Mouse (Mus musculus): ENCODE results near the gene AA467197. TPM values are rescaled to one million over a fixed set of nuclear protein-coding genes. Genes with fewer than 3 reads are reported as not detected.
A peak's percentile ranks its signal among the peaks of the same experiment; 100 is the strongest.

The AA467197 gene
- polyA plus RNA-seq, 1 experiment from 2014 or later = 0.53 TPM

DNA sequence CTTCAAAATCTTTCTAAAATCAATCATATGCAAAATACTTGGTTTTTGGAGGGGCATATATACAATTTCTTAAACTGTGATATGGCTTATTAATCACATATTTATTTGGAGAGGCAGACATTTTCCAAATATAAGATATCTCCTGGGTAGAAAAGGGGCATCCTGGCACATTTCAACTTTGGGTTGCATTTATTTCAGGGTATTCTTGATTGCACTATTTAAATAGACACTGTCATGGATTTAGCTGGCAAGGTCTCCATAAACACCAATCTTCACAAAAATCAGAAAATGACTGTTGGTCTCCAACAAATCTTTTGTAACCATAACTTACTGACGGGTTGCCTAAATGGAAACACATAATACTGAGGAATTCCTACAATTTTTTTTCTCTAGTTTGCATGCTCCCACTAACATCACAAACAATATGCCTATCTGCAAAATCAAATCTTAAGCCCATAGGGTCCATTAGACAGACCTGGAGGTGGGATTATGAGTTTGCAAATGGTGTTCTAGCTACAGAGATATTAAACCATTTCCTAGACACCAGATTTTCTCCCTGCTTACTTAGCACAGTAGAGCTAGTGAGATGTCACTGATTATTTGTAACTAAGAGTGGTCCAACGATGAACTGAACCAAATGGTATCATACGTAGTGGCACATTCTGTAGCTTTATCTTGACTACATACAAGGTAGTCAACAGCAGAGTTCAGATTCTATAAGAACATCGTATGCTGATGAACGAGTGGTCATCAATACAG is 44.8 kb downstream of the AA467197 start:
- 90% methylated on average over 5 of the region's 5 CpGs for WGBS
- Histone ChIP-seq H3K4me1 (replicated peaks) (no peaks in the 10 kb centered on the region), H3K9ac (no peak overlapping the region), H3K4me2 (no peak overlapping the region), H3K4me3 (no peak overlapping the region), H3K36me3 (peaks cover 8% of the 10 kb centered on the region), H3K27me3 (no peaks in the 10 kb centered on the region), H3K27ac (replicated peaks) (no peak overlapping the region), H3K9me3 (peaks cover 13% of the 10 kb centered on the region)
- ATAC-seq (ENCODE audit: low FRiP score, low read depth) = peak; percentile 42; the same call in 1 of the 2 replicates

DNA sequence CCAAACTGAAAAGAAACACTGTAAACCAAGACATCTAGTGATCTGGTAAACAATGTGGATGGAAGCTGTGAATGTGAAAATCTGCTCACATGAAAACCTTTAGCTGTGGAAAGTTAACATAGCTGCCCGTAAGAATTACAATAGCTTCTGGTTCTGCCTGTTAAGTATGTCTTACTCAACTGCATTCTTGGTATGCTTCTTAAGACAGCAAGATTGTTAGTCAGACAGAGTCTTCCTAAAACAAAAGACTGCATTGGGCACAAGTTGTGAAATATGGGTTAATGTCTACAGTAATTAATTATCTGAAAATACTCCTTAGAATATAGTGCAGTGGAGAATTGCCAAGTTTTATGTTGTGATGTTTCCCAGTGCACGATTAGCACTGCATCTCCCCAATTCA is 45.7 kb downstream of the AA467197 start:
- ATAC-seq (ENCODE audit: low FRiP score, low read depth) = no peak
- Histone ChIP-seq H3K9ac (no peak overlapping the region), H3K27ac (replicated peaks) (no peak overlapping the region), H3K4me1 (replicated peaks) (no peaks in the 10 kb centered on the region), H3K4me2 (no peak overlapping the region), H3K4me3 (no peak overlapping the region), H3K36me3 (peaks cover 8% of the 10 kb centered on the region), H3K9me3 (peaks cover 13% of the 10 kb centered on the region), H3K27me3 (no peaks in the 10 kb centered on the region)
- WGBS = 66% methylated on average over 2 of the region's 2 CpGs

DNA sequence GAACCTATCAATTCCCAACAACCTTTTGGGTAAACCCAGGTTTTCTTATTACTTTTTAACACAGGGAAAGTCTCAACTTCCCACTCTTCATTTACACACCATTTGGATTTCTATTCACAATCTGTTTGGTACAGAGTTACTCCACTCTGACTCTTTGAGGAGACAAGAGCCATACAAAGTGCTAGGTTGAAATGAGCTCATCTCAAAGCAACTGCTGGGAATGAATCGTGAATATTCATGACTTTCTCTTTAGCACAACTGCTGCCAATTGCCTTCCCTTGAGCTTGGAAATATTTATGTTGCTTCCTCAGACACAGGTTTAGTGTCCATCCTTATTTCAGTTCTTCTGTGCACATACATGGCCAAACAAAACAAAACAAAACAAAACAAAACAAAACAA is 46.9 kb downstream of the AA467197 start:
- no peak for ATAC-seq (ENCODE audit: low FRiP score, low read depth)
- 67% methylated on average over 1 of the region's 1 CpGs for WGBS

DNA sequence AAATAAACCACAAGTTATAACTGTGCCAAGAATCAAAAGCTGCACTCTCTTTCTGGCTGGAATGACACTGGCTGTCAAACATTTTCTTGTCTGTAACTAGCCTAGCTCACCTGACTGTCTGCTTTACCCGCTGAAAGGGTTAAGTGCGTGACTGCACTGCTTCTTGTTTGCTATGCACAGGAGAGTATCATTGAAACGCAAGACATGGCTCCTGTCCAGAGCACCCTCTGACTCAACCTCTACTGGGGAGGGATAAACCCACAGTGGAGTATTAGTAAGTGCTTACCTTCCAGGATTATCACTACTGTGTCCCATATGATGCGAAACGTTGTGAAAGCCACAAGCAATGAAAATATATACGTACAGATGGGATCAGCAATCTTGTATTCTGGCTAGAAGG is 49.9 kb downstream of the AA467197 start:
- ATAC-seq (ENCODE audit: low FRiP score, low read depth) = no peak
- Histone ChIP-seq H3K27ac (replicated peaks) (no peak overlapping the region), H3K36me3 (peaks cover 6% of the 10 kb centered on the region), H3K9ac (no peak overlapping the region), H3K4me3 (no peak overlapping the region), H3K4me2 (no peak overlapping the region), H3K4me1 (replicated peaks) (no peaks in the 10 kb centered on the region), H3K27me3 (no peaks in the 10 kb centered on the region), H3K9me3 (peaks cover 6% of the 10 kb centered on the region)
- WGBS = 82% methylated on average over 6 of the region's 6 CpGs

More for the DNA sequence above, 46.9 kb downstream of the AA467197 start:
- Histone ChIP-seq H3K4me1 (replicated peaks) (no peaks in the 10 kb centered on the region), H3K27me3 (no peaks in the 10 kb centered on the region), H3K9ac (no peak overlapping the region), H3K36me3 (peaks cover 8% of the 10 kb centered on the region), H3K9me3 (peaks cover 13% of the 10 kb centered on the region), H3K4me3 (no peak overlapping the region), H3K4me2 (no peak overlapping the region), H3K27ac (replicated peaks) (no peak overlapping the region)

MicroRNAs encoded within 50 kb of the gene (microRNA counts, 519-probe panel; counts per million panel counts)
- microRNA mmu-miR-147 = not detected

Small RNA genes lying within 50 kb of the gene (microRNA-seq; reads per million reads assigned to microRNA genes)
- 5.0 reads per million, percentile 21 among the genes with 10 or more reads in this experiment for gene Mir147

Other genes starting within 250 kb of the AA467197 start
- gene Slc28a2, start 210.5 kb upstream of the AA467197 start, polyA plus RNA-seq (2015; fragmentation: Nextera tagmentation; extraction: Ambion mirVana) = 0.14 TPM in 1 of 2 replicates, not detected in the other
- 0.09 TPM in 1 of 2 replicates, not detected in the other for gene Gm14085, start 152.0 kb upstream of the AA467197 start, polyA plus RNA-seq (2015; fragmentation: Nextera tagmentation; extraction: Ambion mirVana)
- 42.2 and 46.9 TPM in 2 replicates for gene Gatm, start 25.7 kb upstream of the AA467197 start, polyA plus RNA-seq (2015; fragmentation: Nextera tagmentation; extraction: Ambion mirVana)
- 6.0 and 7.4 TPM in 2 replicates for gene Slc30a4, start 65.7 kb downstream of the AA467197 start, polyA plus RNA-seq (2015; fragmentation: Nextera tagmentation; extraction: Ambion mirVana)
- gene Bloc1s6, start 101.5 kb downstream of the AA467197 start, polyA plus RNA-seq (2015; fragmentation: Nextera tagmentation; extraction: Ambion mirVana) = 86.6 and 91.7 TPM in 2 replicates
- 2.9 and 3.1 TPM in 2 replicates for gene Sqor, start 128.3 kb downstream of the AA467197 start, polyA plus RNA-seq (2015; fragmentation: Nextera tagmentation; extraction: Ambion mirVana)

Measured in hindbrain, embryonic 15.5 days (tissue).